Mouse (Mus musculus): ENCODE measurements around the gene Gpr85. TPM values are rescaled to one million over a fixed set of nuclear protein-coding genes. Genes with fewer than 3 reads are reported as not detected.

The Gpr85 gene
- 0.55 and 0.96 TPM in 2 replicates for polyA plus RNA-seq (2012; rRNA removed)

GRCm38 (mm10) chr6:13839345-13840054, at the start of gene Gpr85:
Gpr85 (minus strand) TSS chr6:13839942.

GRCm38 (mm10) chr6:13870919-13871624, 31.3 kb upstream of the Gpr85 start, which contains the start of gene 2610001J05Rik:
2610001J05Rik (minus strand) TSS chr6:13871518.

Other genes with a start within 250 kb of the Gpr85 start
- gene Tmem168, start 231.8 kb downstream of the Gpr85 start, polyA plus RNA-seq (2012; rRNA removed) = 11.2 and 19.7 TPM in 2 replicates
- 3.0 and 3.6 TPM in 2 replicates for gene Bmt2, start 162.0 kb downstream of the Gpr85 start, polyA plus RNA-seq (2012; rRNA removed)
- gene 2610001J05Rik, start 31.6 kb upstream of the Gpr85 start, polyA plus RNA-seq (2012; rRNA removed) = 14.4 and 18.2 TPM in 2 replicates